Mouse (Mus musculus) intestine, embryonic 16.5 days (tissue): ENCODE measurements at regions not wholly inside any gene's neighbourhood (a gene's known extent, or its start where the extent isn't known, plus 50 kb on each side); places are given as distances from the start of the nearest gene placed in this dataset.
A peak's percentile ranks its signal among the peaks of the same experiment; 100 is the strongest.

Experiments used
- ATAC-seq: fragments of 200-750 bp; cut with Nextera tagmentation; 2 replicates; pipeline ENCODE4 v1.8.0; 2017; ENCODE audit warnings: moderate TSS enrichment, moderate library complexity
- H3K27ac ChIP-seq: fragments of 300-500 bp; sonication (generic); 2 replicates; pipeline ENCODE4 v1.5.1; 2014; ENCODE audit warnings: mild to moderate bottlenecking, low read length
- H3K27me3 ChIP-seq: fragments of 300-500 bp; sonication (generic); replicated peaks from 2 replicates; pipeline ENCODE4 v1.6.1; 2014; ENCODE audit warnings: low read length, control low read depth, mixed read lengths; ENCODE audit not compliant: control insufficient read depth, insufficient read depth
- H3K36me3 ChIP-seq: fragments of 300-500 bp; sonication (generic); 2 replicates; pipeline ENCODE4 v1.6.1; 2014; ENCODE audit warnings: low read length, control low read depth; ENCODE audit not compliant: control insufficient read depth, insufficient read depth
- H3K4me1 ChIP-seq: fragments of 300-500 bp; sonication (generic); 2 replicates; pipeline ENCODE4 v1.6.1; 2014; ENCODE audit warnings: low read length, control low read depth, mixed read lengths; ENCODE audit not compliant: control insufficient read depth, insufficient read depth
- H3K4me2 ChIP-seq: fragments of 300-500 bp; sonication (generic); 2 replicates; pipeline ENCODE4 v1.6.1; 2014; ENCODE audit warnings: low read depth, low read length, control low read depth
- H3K4me3 ChIP-seq: fragments of 300-500 bp; sonication (generic); 2 replicates; pipeline ENCODE4 v1.5.1; 2014; ENCODE audit warnings: mild to moderate bottlenecking, low read length
- H3K9ac ChIP-seq: fragments of 300-500 bp; sonication (generic); 2 replicates; pipeline ENCODE4 v1.6.1; 2014; ENCODE audit warnings: low read depth, low read length
- H3K9me3 ChIP-seq: fragments of 300-500 bp; sonication (generic); 2 replicates; pipeline ENCODE4 v1.6.1; 2016; ENCODE audit warnings: low read length, control low read depth; ENCODE audit not compliant: control insufficient read depth
- WGBS: fragments of 180-500 bp; shearing (Covaris S2); extraction: QIAGEN DNeasy Blood & Tissue Kit; methylation state at CpG from one replicate; pipeline ENCODE4 v1.1.7; 2014; 5-methylcytosine and 5-hydroxymethylcytosine counted together

GRCm38 (mm10) chr6:84477072-84477471 lies 116.6 kb downstream of the Cyp26b1 start:
- Histone ChIP-seq H3K4me1 (0 out of 2 replicates have a peak, but pooled peaks cover 4% of the 10 kb centered on the region), H3K9me3 (no peaks in the 10 kb centered on the region), H3K4me2 (no peak overlapping the region), H3K36me3 (no peaks in the 10 kb centered on the region), H3K9ac (no peak overlapping the region), H3K27ac (no peak overlapping the region), H3K4me3 (no peak overlapping the region), H3K27me3 (no peaks in the 10 kb centered on the region)
- 32% methylated on average over 6 of the region's 6 CpGs for WGBS
- ATAC-seq: no peak

- no peaks in the 10 kb centered on the region for H3K9me3 ChIP-seq
- H3K4me3 ChIP-seq: no peak overlapping the region
- no peak overlapping the region for H3K27ac ChIP-seq
- WGBS: 50% methylated on average over 9 of the region's 9 CpGs
- H3K9ac ChIP-seq: no peak overlapping the region
- no peak overlapping the region for H3K4me2 ChIP-seq
- H3K27me3 ChIP-seq: no peaks in the 10 kb centered on the region
- ATAC-seq: no peak
- H3K36me3 ChIP-seq: no peaks in the 10 kb centered on the region
- H3K4me1 ChIP-seq: 0 out of 2 replicates have a peak, but pooled peaks cover 4% of the 10 kb centered on the region
Measured at GRCm38 (mm10) chr6:84476466-84476865, 117.2 kb downstream of the Cyp26b1 start.

- Histone ChIP-seq H3K9me3 (no peaks in the 10 kb centered on the region), H3K27me3 (no peaks in the 10 kb centered on the region), H3K36me3 (no peaks in the 10 kb centered on the region), H3K4me1 (0 out of 2 replicates have a peak, but pooled peaks cover 4% of the 10 kb centered on the region), H3K4me3 (no peak overlapping the region), H3K9ac (no peak overlapping the region), H3K27ac (no peak overlapping the region), H3K4me2 (no peak overlapping the region)
- no peak for ATAC-seq
Measured at GRCm38 (mm10) chr6:84474835-84475234, 118.9 kb downstream of the Cyp26b1 start.

- Histone ChIP-seq H3K4me1 (0 out of 2 replicates have a peak, but pooled peaks cover 4% of the 10 kb centered on the region), H3K9ac (no peak overlapping the region), H3K27ac (no peak overlapping the region), H3K4me2 (no peak overlapping the region), H3K9me3 (no peaks in the 10 kb centered on the region), H3K4me3 (no peak overlapping the region), H3K27me3 (no peaks in the 10 kb centered on the region), H3K36me3 (no peaks in the 10 kb centered on the region)
- no peak; the same call in 1 of the 2 replicates for ATAC-seq
- WGBS: 63% methylated on average over 3 of the region's 3 CpGs
Measured at GRCm38 (mm10) chr6:84473171-84473570, 120.5 kb downstream of the Cyp26b1 start.

GRCm38 (mm10) chr6:84472287-84472686 lies 121.4 kb downstream of the Cyp26b1 start:
- WGBS: 37% methylated on average over 3 of the region's 3 CpGs
- ATAC-seq: 0 out of 2 replicates have a peak, but pooled peaks have one; percentile 28
- Histone ChIP-seq H3K9ac (no peak overlapping the region), H3K4me1 (0 out of 2 replicates have a peak, but pooled peaks cover 4% of the 10 kb centered on the region), H3K27me3 (no peaks in the 10 kb centered on the region), H3K9me3 (no peaks in the 10 kb centered on the region), H3K36me3 (no peaks in the 10 kb centered on the region), H3K4me2 (no peak overlapping the region), H3K4me3 (no peak overlapping the region), H3K27ac (no peak overlapping the region)

GRCm38 (mm10) chr6:84467319-84467718 lies 126.4 kb downstream of the Cyp26b1 start:
- no peak overlapping the region for H3K9ac ChIP-seq
- no peak overlapping the region for H3K4me3 ChIP-seq
- H3K27ac ChIP-seq: no peak overlapping the region
- H3K36me3 ChIP-seq: no peaks in the 10 kb centered on the region
- no peaks in the 10 kb centered on the region for H3K4me1 ChIP-seq
- ATAC-seq: no peak
- H3K4me2 ChIP-seq: no peak overlapping the region
- no peaks in the 10 kb centered on the region for H3K9me3 ChIP-seq
- 90% methylated on average over 3 of the region's 3 CpGs for WGBS
- no peaks in the 10 kb centered on the region for H3K27me3 ChIP-seq

- no peak overlapping the region for H3K4me2 ChIP-seq
- H3K9me3 ChIP-seq: no peaks in the 10 kb centered on the region
- no peak overlapping the region for H3K27ac ChIP-seq
- WGBS: 65% methylated on average over 7 of the region's 7 CpGs
- H3K9ac ChIP-seq: no peak overlapping the region
- H3K4me1 ChIP-seq: no peaks in the 10 kb centered on the region
- no peaks in the 10 kb centered on the region for H3K36me3 ChIP-seq
- no peak overlapping the region for H3K4me3 ChIP-seq
- H3K27me3 ChIP-seq: no peaks in the 10 kb centered on the region
- no peak for ATAC-seq
Measured at GRCm38 (mm10) chr6:84466223-84466622, 127.5 kb downstream of the Cyp26b1 start.

- H3K9me3 ChIP-seq: no peaks in the 10 kb centered on the region
- ATAC-seq: 0 out of 2 replicates have a peak, but pooled peaks have one; percentile 25
- 81% methylated on average over 5 of the region's 5 CpGs for WGBS
Measured at GRCm38 (mm10) chr6:84465596-84465995, 128.1 kb downstream of the Cyp26b1 start.

GRCm38 (mm10) chr6:84463592-84464367 lies 129.9 kb downstream of the Cyp26b1 start:
- H3K4me1 ChIP-seq: no peaks in the 10 kb centered on the region
- peak; percentile 74 for ATAC-seq
- no peaks in the 10 kb centered on the region for H3K27me3 ChIP-seq
- H3K4me3 ChIP-seq: no peak overlapping the region
- H3K4me2 ChIP-seq: no peak overlapping the region
- no peaks in the 10 kb centered on the region for H3K36me3 ChIP-seq
- H3K27ac ChIP-seq: peak overlapping the region; percentile 60
- WGBS: 63% methylated on average over 7 of the region's 7 CpGs
- no peaks in the 10 kb centered on the region for H3K9me3 ChIP-seq
- H3K9ac ChIP-seq: no peak overlapping the region

More at GRCm38 (mm10) chr6:84465596-84465995, 128.1 kb downstream of the Cyp26b1 start:
- Histone ChIP-seq H3K27ac (no peak overlapping the region), H3K4me1 (no peaks in the 10 kb centered on the region), H3K27me3 (no peaks in the 10 kb centered on the region), H3K4me2 (no peak overlapping the region), H3K9ac (no peak overlapping the region), H3K36me3 (no peaks in the 10 kb centered on the region), H3K4me3 (no peak overlapping the region)
